Mouse (Mus musculus): Measurements from ENCODE around the gene Olfr657. TPM values are rescaled to one million over a fixed set of nuclear protein-coding genes. Genes with fewer than 3 reads are reported as not detected.

Gene Olfr657
- polyA plus RNA-seq (2017; shearing (Covaris generic)): not detected

DNA sequence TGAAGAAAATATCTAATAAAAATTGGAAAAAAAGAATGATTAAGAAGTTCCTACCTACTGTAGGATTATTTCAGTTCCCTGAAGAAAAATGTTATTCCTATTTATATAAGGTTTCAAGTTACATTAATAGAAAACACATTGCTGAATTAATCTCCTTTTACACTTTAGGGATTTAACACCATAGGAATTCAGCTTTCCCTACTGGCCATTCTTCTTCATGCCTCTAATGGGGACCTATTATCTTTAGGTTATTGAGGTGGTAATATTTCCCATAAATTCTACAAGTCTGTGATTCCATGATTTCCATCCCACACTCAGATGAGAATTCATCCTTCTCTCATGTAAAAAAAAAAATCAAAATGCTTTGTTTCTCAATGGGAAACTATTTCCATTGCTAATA, at the start of gene Olfr657:
Gene Olfr657 (plus strand): TSS at position 301 of the 400 bp plus-strand sequence.

DNA sequence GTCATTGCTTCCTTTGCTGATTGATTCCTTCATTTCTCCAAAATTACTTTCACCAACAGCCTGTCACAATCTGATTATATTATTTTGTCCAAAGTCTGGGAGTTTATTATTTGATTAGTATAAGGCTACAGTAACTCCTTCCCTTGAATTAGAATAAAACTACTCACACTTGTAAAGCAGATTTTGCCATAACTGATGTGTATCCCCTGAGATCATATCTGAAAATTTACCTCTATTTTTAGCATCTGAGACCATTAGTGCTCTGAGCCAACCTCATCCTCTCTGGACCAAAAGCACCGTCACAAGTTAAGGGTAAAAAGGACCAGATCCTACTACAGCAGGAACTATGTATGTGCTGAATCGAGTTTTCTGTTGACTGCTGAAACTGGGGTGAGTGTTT, 47.6 kb upstream of the Olfr657 start, which contains the start of gene Olfr653:
Gene Olfr653 (plus strand): TSS at position 301 of the 400 bp plus-strand sequence.

DNA sequence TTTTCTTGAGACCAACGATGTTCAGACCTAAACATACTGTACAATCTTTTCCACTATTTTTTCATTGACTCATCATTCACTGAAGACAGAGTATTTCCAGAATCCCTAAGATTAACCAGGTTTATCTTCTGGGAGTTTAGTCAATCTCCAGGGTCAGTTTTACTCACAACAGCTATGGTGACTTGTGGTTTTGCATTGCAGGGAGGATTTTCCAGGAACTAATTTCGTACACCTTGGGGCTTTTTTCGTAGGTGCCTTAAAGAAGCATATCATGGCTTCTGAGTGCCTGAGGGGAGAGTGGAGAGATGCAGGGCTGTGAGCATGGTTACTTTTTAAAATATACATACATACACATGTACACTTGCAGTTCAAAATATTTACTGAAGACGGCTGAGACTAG, 37.9 kb upstream of the Olfr657 start, which contains the start of gene Olfr654:
Gene Olfr654 (plus strand): TSS at position 301 of the 400 bp plus-strand sequence.

DNA sequence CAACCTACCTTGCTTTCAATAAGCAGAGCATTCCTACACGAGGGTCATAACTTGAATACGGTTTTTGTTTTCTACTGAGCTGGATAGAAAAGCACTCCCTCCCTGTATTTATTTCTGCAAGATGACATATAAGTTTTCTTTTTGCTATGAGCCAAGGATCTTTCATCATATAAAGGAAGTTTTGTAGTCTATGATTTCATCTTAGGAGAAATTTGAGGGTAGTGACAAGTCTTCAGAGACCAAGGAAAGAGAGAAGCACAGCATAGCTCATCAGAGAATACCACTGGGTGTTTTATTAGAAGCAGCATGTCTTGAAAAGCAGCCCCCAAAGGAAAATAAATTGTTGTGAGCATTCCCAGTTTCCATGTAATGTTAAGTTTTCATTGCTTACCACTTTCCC, 22.9 kb upstream of the Olfr657 start, which contains the start of gene Olfr655:
Gene Olfr655 (minus strand): TSS at position 101 of the 400 bp plus-strand sequence.

DNA sequence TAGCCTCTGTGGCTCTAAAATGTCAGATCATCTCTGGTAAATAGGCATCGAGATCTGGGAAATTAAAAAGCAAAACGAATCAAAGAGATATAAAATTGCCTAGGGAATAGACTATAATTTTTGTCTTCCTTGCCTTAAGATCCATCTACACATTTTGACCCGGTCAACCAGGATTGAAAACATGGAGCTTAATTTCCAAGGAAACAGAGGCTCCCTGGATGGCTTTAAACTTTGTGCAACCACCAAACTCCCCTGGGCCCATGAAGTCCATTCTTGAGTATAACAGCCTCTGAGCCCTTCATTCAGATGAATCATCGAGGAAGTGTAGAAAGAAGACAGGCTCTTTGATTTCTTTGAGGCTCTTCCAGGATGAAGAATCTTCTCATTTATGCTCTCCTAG, 10.9 kb upstream of the Olfr657 start, which contains the start of gene Olfr656:
Gene Olfr656 (plus strand): TSS at position 301 of the 400 bp plus-strand sequence.

DNA sequence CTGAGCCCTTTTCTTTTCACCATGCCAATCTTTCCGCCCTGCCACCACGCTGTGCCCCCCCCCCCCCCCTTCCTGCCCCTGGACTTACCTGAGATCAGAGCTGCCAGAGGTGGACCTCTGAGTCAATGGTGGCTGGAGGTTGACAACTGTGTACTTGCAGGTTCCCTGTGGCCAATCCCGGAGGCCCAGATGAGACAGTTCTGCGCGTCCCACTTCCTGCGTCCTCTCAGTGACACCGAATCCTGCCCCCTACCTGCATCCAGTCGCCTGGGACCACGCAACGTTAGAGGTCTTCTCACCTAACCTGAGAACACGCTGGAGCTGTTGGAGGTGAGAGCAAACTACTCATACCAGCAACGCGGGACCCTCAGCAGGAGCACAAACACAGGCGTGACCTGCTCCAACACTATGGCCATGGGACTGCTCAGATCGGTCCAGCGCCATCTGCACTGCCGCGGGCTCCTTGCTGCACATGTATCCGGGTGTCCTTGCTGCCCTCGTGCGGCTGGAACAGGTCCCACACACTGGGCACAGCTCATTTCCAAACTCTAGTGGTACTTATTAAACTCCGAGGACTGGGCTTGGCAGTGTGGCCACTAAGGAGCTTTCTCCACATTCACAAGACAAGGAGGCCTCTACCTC, 22.4 kb downstream of the Olfr657 start, which contains the start of gene Olfr658:
Gene Olfr658 (minus strand): TSS at position 465 of the 642 bp plus-strand sequence.

DNA sequence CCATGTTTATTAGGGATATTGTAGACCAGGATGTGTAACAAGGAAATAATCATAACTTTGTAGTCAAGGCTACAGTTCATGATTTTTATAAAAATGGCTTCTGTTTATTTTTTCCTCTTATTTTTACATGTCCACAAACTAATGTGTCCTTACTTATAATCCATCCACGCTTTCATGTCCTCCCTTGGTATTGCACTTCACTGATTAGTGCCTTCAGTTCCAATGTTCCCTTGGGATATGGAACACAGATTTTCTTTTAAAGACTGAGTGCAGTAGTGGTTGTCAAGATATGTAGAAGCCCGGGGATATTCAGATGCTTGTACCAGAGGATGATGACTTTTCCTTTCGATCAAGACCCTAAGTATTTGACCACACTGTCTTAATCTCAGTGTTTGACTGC, 41.9 kb downstream of the Olfr657 start, which contains the start of gene Olfr659:
Gene Olfr659 (plus strand): TSS at position 301 of the 400 bp plus-strand sequence.

DNA sequence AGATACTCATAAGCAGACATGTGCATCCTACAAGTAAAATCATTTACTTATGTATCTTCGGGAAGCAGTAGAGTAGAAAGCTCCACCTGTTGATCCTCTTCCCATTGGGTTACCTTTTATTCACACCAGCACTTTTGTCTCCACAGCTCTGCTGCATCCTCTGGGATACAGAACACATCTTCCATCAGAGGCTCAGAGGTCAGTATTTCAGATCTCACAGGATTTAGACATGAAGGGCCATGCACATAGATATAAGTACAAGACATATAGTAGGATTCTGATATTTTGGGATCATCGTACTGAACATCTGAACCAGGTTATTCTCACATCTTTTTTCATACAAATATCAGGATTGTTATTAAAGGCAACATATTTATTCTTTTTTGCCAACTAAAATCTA, 61.6 kb downstream of the Olfr657 start, which contains the start of gene Olfr661:
Gene Olfr661 (plus strand): TSS at position 301 of the 400 bp plus-strand sequence.

Other genes starting within 250 kb of the Olfr657 start
- gene Trim30c, start 224.0 kb upstream of the Olfr657 start, polyA plus RNA-seq (2017; shearing (Covaris generic)): under 1 TPM; 0.47 to 0.86 TPM
- gene Trim30a, start 159.6 kb upstream of the Olfr657 start, polyA plus RNA-seq (2017; shearing (Covaris generic)): 10 to 100 TPM; 54.1 to 86.0 TPM
- gene Trim30d, start 116.9 kb upstream of the Olfr657 start, polyA plus RNA-seq (2017; shearing (Covaris generic)): 10 to 100 TPM; 17.4 to 23.2 TPM
- gene Olfr651, start 74.7 kb upstream of the Olfr657 start, polyA plus RNA-seq (2017; shearing (Covaris generic)): not detected
- gene Olfr652, start 63.9 kb upstream of the Olfr657 start, polyA plus RNA-seq (2017; shearing (Covaris generic)): under 1 TPM in 1 of 2 experiments, not detected in 1; 0.20 TPM
- not detected for gene Olfr653, start 47.5 kb upstream of the Olfr657 start, polyA plus RNA-seq (2017; shearing (Covaris generic))
- gene Olfr654, start 37.8 kb upstream of the Olfr657 start, polyA plus RNA-seq (2017; shearing (Covaris generic)): under 1 TPM in 1 of 2 experiments, not detected in 1; 0.09 TPM
- under 1 TPM in 1 of 2 experiments, not detected in 1; 0.14 TPM for gene Olfr655, start 23.0 kb upstream of the Olfr657 start, polyA plus RNA-seq (2017; shearing (Covaris generic))
- gene Olfr656, start 10.8 kb upstream of the Olfr657 start, polyA plus RNA-seq (2017; shearing (Covaris generic)): under 1 TPM in 1 of 2 experiments, not detected in 1; 0.11 TPM
- gene Olfr658, start 22.5 kb downstream of the Olfr657 start, polyA plus RNA-seq (2017; shearing (Covaris generic)): under 1 TPM in 1 of 2 experiments, not detected in 1; 0.42 TPM
- gene Olfr659, start 42.0 kb downstream of the Olfr657 start, polyA plus RNA-seq (2017; shearing (Covaris generic)): under 1 TPM in 1 of 2 experiments, not detected in 1; 0.37 TPM
- gene Olfr661, start 61.7 kb downstream of the Olfr657 start, polyA plus RNA-seq (2017; shearing (Covaris generic)): under 1 TPM in 1 of 2 experiments, not detected in 1; 0.05 TPM
- gene Usp17le, start 152.7 kb downstream of the Olfr657 start, polyA plus RNA-seq (2017; shearing (Covaris generic)): not detected
- not detected for gene Usp17lb, start 217.8 kb downstream of the Olfr657 start, polyA plus RNA-seq (2017; shearing (Covaris generic))
- under 1 TPM in 1 of 2 experiments, not detected in 1; 0.27 TPM for gene Usp17la, start 232.2 kb downstream of the Olfr657 start, polyA plus RNA-seq (2017; shearing (Covaris generic))

All from activated CD4-positive, CD25-positive, alpha-beta regulatory T cell (primary cell).